Mouse (Mus musculus) E14TG2a.4 (cell line): ENCODE data around the gene Gipc2.

Experiments
- CTCF ChIP-seq: conservative IDR thresholded peaks from 2 replicates; pipeline ENCODE4 v1.5.1; 2014; ENCODE audit warnings: low read length
- NANOG ChIP-seq: IDR thresholded peaks from 2 replicates; pipeline ENCODE4 v1.6.1; 2014; ENCODE audit warnings: borderline replicate concordance, low read length, mixed read lengths

GRCm38 (mm10) chr3:152108560-152109259, 57.3 kb downstream of the Gipc2 start:
- TF ChIP-seq CTCF = no peak
- TF ChIP-seq NANOG = no peak
